Mouse (Mus musculus) liver, postnatal 0 days (tissue): ENCODE measurements around the gene Ralgapa2. TPM values are rescaled to one million over a fixed set of nuclear protein-coding genes. Genes with fewer than 3 reads are reported as not detected.

Source experiments
- ATAC-seq: fragments of 200-750 bp; cut with Nextera tagmentation; 2 replicates; pipeline ENCODE4 v1.8.0; 2017; ENCODE audit warnings: mild to moderate bottlenecking, moderate library complexity
- DNase-seq: peaks from one replicate; pipeline ENCODE4 v3.0.0-alpha.2; 2016
- H3K27ac ChIP-seq: fragments of 300-500 bp; sonication (generic); 2 replicates; pipeline ENCODE4 v1.5.1; 2014; ENCODE audit warnings: antibody characterized with exemption, moderate library complexity, mild to moderate bottlenecking, low read depth
- H3K27me3 ChIP-seq: fragments of 300-500 bp; sonication (generic); 2 replicates; pipeline ENCODE4 v1.6.1; 2014; ENCODE audit warnings: low read length, control low read depth, mixed read lengths; ENCODE audit not compliant: insufficient read depth
- H3K36me3 ChIP-seq: fragments of 300-500 bp; sonication (generic); replicated peaks from 2 replicates; pipeline ENCODE4 v1.6.1; 2014; ENCODE audit warnings: mild to moderate bottlenecking, control low read depth, low read length, moderate library complexity, mixed read lengths; ENCODE audit not compliant: insufficient read depth
- H3K4me1 ChIP-seq: fragments of 300-500 bp; sonication (generic); 2 replicates; pipeline ENCODE4 v1.6.1; 2014; ENCODE audit warnings: antibody characterized with exemption, mild to moderate bottlenecking, control low read depth; ENCODE audit not compliant: insufficient read depth
- H3K4me2 ChIP-seq: fragments of 300-500 bp; sonication (generic); 2 replicates; pipeline ENCODE4 v1.6.1; 2014; ENCODE audit warnings: low read depth, mild to moderate bottlenecking, low read length, moderate library complexity, mixed read lengths
- H3K4me3 ChIP-seq: fragments of 300-500 bp; sonication (generic); 2 replicates; pipeline ENCODE4 v1.5.1; 2014; ENCODE audit warnings: low read depth, low read length
- H3K9ac ChIP-seq: fragments of 300-500 bp; sonication (generic); replicated peaks from 2 replicates; pipeline ENCODE4 v1.6.1; 2014; ENCODE audit warnings: mild to moderate bottlenecking, moderate library complexity
- H3K9me3 ChIP-seq: fragments of 300-500 bp; sonication (generic); 2 replicates; pipeline ENCODE4 v1.6.1; 2016; ENCODE audit warnings: mild to moderate bottlenecking, control low read depth, low read length, mixed read lengths
- CTCF ChIP-seq: sonication (generic); IDR thresholded peaks from 2 replicates; pipeline ENCODE4 v1.5.1; 2016; ENCODE audit warnings: antibody characterized with exemption, low read depth
- EP300 ChIP-seq: IDR thresholded peaks from 2 replicates; pipeline ENCODE4 v1.6.1; 2016; ENCODE audit warnings: antibody characterized with exemption, low read depth, mild to moderate bottlenecking
- WGBS: fragments of 180-500 bp; shearing (Covaris S2); extraction: QIAGEN DNeasy Blood & Tissue Kit; methylation state at CpG from one replicate; pipeline ENCODE4 v1.1.7; 2014; ENCODE audit not compliant: insufficient replicate concordance; 5-methylcytosine and 5-hydroxymethylcytosine counted together
- polyA plus RNA-seq: library from polyadenylated mRNA; unstranded; fragments of >200 nt; fragmentation: Nextera tagmentation; extraction: Ambion mirVana; gene quantifications from 2 replicates; pipeline ENCODE4 v1.2.1, GENCODE M21; 2015

Ralgapa2 gene
- polyA plus RNA-seq, 1 experiment from 2014 or later: 4.1 TPM

DNA sequence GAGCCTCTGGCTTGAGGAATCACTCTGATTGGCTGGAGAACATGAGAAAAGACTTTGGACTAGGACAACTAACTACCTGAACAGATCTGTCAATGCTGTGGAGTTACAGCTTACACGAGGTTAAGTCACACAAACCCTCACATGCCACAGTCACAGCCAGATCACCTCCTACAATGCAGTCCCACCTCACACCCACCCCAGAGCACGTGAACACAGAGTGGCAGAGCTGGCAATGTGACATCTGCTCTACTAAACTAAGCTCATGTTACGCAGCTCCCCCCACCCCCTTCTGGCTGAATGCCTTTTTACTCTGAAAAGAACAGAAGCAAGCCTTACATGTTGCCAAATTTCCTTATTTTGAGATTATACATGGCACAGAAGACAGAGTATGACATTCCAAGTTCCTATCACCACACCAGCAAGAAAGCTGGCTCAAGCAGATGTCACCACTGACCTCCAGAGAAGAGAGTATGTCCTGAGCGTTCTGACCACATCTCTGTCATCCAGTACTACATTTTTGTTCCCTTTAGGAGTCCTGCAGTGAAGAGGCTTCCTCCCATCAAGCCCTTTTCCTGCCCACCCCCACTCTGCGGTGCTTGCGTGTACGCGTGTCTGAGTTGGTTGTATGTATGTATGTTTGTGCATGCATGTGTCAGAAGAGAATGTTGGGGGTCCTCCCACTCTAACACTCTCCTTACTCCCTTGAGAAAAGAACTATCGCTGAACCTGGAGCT is 9.4 kb downstream of the Ralgapa2 start:
- H3K4me1 ChIP-seq: peaks cover 40% of the 10 kb centered on the region
- peak; percentile 90 for ATAC-seq

GRCm38 (mm10) chr2:146500067-146500466 is 12.1 kb downstream of the Ralgapa2 start:
- Histone ChIP-seq H3K9ac (no peak overlapping the region), H3K4me3 (no peak overlapping the region), H3K27ac (0 out of 2 replicates have a peak overlapping the region, but pooled peaks have one; percentile 39), H3K27me3 (no peaks in the 10 kb centered on the region), H3K36me3 (no peaks in the 10 kb centered on the region), H3K9me3 (no peaks in the 10 kb centered on the region), H3K4me2 (no peak overlapping the region), H3K4me1 (peaks cover 38% of the 10 kb centered on the region)
- ATAC-seq: no peak
- TF ChIP-seq CTCF: no peak
- no peak for TF ChIP-seq EP300
- DNase-seq: no peak
- 35% methylated on average over 1 of the region's 1 CpGs for WGBS

More for the DNA sequence above, 9.4 kb downstream of the Ralgapa2 start:
- Histone ChIP-seq H3K4me3 (no peak overlapping the region), H3K27ac (peak overlapping the region; percentile 84), H3K9me3 (no peaks in the 10 kb centered on the region), H3K27me3 (no peaks in the 10 kb centered on the region), H3K4me2 (peak overlapping the region; percentile 10; the same call in 1 of the 2 replicates), H3K36me3 (no peaks in the 10 kb centered on the region), H3K9ac (0 out of 2 replicates have a peak overlapping the region, but pooled peaks have one; percentile 18)
- DNase-seq: peak; percentile 73
- 44% methylated on average over 9 of the region's 9 CpGs for WGBS
- TF ChIP-seq EP300 (no peak), CTCF (peak; percentile 15; the same call in 1 of the 2 replicates)

DNA sequence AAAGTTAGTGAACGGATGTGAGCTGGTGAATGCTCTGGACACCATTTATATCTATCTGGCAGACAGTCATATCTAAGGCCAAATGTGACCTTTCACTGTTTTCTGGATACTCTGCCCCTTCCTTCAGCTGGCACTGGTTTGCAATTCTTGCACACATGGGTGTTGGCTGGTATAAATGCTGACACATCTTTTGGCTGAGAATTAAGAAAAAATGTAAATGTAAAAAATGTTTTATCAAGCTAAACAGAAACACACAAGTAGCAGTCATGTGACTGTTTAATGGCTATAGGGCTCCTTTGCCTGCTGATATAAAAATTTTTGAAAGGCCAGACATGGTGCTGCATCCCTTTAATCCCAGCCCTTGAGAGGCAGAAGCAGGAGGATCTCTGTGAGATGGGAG is 13.0 kb downstream of the Ralgapa2 start:
- H3K27ac ChIP-seq: no peak overlapping the region
- 62% methylated on average over 1 of the region's 1 CpGs for WGBS
- H3K4me1 ChIP-seq: peaks cover 40% of the 10 kb centered on the region
- no peaks in the 10 kb centered on the region for H3K36me3 ChIP-seq
- DNase-seq: no peak
- H3K9ac ChIP-seq: no peak overlapping the region
- H3K4me3 ChIP-seq: no peak overlapping the region
- no peak for ATAC-seq
- H3K9me3 ChIP-seq: no peaks in the 10 kb centered on the region
- H3K4me2 ChIP-seq: no peak overlapping the region
- TF ChIP-seq CTCF (no peak), EP300 (no peak)
- H3K27me3 ChIP-seq: no peaks in the 10 kb centered on the region

DNA sequence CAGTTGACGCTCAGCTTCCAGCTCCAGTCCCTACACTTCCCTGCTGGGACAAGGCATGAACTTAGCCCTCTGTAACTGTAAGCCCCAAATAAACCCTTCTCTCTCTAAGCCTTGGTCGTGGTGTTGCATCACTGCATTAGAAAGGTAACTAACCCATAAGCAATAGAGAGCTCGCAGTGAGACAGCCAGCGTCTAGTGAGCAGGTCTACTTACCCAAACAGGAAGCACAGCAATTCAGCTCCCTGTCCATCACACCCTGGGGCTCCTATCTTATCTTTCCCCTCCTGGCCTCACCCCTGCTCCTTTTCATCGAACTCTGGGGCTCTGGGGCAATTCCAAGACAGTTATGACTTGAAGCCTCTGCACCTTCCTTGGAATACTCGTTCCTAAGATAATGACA is 13.8 kb downstream of the Ralgapa2 start:
- Histone ChIP-seq H3K9ac (no peak overlapping the region), H3K27me3 (no peaks in the 10 kb centered on the region), H3K36me3 (no peaks in the 10 kb centered on the region), H3K9me3 (no peaks in the 10 kb centered on the region), H3K4me1 (peaks cover 35% of the 10 kb centered on the region), H3K4me2 (no peak overlapping the region), H3K27ac (0 out of 2 replicates have a peak overlapping the region, but pooled peaks have one; percentile 12), H3K4me3 (no peak overlapping the region)
- TF ChIP-seq CTCF: no peak
- TF ChIP-seq EP300: no peak
- 32% methylated on average over 6 of the region's 6 CpGs for WGBS
- no peak for ATAC-seq
- no peak for DNase-seq

DNA sequence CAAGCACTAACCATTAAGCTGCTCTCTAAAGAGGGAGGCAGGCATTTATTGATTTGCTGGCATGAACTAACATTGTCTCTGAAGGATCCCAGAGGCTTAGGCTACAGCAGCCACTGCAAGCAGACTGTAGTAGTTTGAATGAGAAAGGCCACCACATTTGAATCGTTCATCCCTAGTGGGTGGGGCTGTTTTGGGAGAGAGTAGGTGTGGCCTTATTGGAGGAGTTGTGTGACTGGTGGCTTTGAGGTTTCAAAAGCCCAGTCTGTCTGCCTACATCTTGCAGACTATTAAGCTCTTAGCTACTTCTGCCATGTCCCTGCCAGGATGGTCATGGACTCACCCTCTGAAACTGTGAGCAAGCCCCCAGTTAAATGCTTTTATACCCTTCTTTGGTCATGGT is 15.1 kb downstream of the Ralgapa2 start:
- Histone ChIP-seq H3K4me3 (no peak overlapping the region), H3K4me2 (no peak overlapping the region), H3K9me3 (no peaks in the 10 kb centered on the region), H3K27me3 (no peaks in the 10 kb centered on the region), H3K9ac (no peak overlapping the region), H3K27ac (0 out of 2 replicates have a peak overlapping the region, but pooled peaks have one; percentile 32), H3K4me1 (peaks cover 30% of the 10 kb centered on the region), H3K36me3 (no peaks in the 10 kb centered on the region)
- no peak for TF ChIP-seq CTCF
- TF ChIP-seq EP300: no peak
- DNase-seq (no peak), ATAC-seq (no peak)
- 32% methylated on average over 1 of the region's 1 CpGs for WGBS

GRCm38 (mm10) chr2:146495781-146496180 is 16.4 kb downstream of the Ralgapa2 start:
- Histone ChIP-seq H3K4me1 (peaks cover 26% of the 10 kb centered on the region), H3K4me3 (no peak overlapping the region), H3K27ac (no peak overlapping the region), H3K9ac (no peak overlapping the region), H3K27me3 (no peaks in the 10 kb centered on the region), H3K36me3 (no peaks in the 10 kb centered on the region), H3K4me2 (no peak overlapping the region), H3K9me3 (no peaks in the 10 kb centered on the region)
- TF ChIP-seq EP300: no peak
- TF ChIP-seq CTCF: no peak
- DNase-seq: no peak
- 90% methylated on average over 9 of the region's 9 CpGs for WGBS
- ATAC-seq: no peak
